Mouse (Mus musculus) heart, embryonic 11.5 days (tissue): ENCODE data around the gene Gm9774. TPM values are rescaled to one million over a fixed set of nuclear protein-coding genes. Genes with fewer than 3 reads are reported as not detected.

Experiments used
- ATAC-seq: fragments of 200-750 bp; cut with Nextera tagmentation; replicated peaks from 2 replicates; pipeline ENCODE4 v1.8.0; 2017; ENCODE audit warnings: moderate library complexity; ENCODE audit not compliant: insufficient number of reproducible peaks, low FRiP score, low TSS enrichment
- H3K27ac ChIP-seq: fragments of 300-500 bp; sonication (generic); 2 replicates; pipeline ENCODE4 v1.5.1; 2014; ENCODE audit warnings: mild to moderate bottlenecking, low read depth, low read length
- H3K27me3 ChIP-seq: fragments of 300-500 bp; sonication (generic); 2 replicates; pipeline ENCODE4 v1.6.1; 2014; ENCODE audit warnings: mild to moderate bottlenecking, low read length, mixed read lengths; ENCODE audit not compliant: control insufficient read depth, insufficient read depth
- H3K36me3 ChIP-seq: fragments of 300-500 bp; sonication (generic); 2 replicates; pipeline ENCODE4 v1.6.1; 2014; ENCODE audit warnings: mild to moderate bottlenecking, low read length, moderate library complexity, mixed read lengths; ENCODE audit not compliant: control insufficient read depth, insufficient read depth
- H3K4me1 ChIP-seq: fragments of 300-500 bp; sonication (generic); 2 replicates; pipeline ENCODE4 v1.6.1; 2014; ENCODE audit warnings: low read length; ENCODE audit not compliant: control insufficient read depth, insufficient read depth
- H3K4me2 ChIP-seq: fragments of 300-500 bp; sonication (generic); 2 replicates; pipeline ENCODE4 v1.6.1; 2014; ENCODE audit warnings: mild to moderate bottlenecking, moderate library complexity
- H3K4me3 ChIP-seq: fragments of 300-500 bp; sonication (generic); 2 replicates; pipeline ENCODE4 v1.5.1; 2014; ENCODE audit warnings: low read depth, low read length
- H3K9ac ChIP-seq: fragments of 300-500 bp; sonication (generic); 2 replicates; pipeline ENCODE4 v1.6.1; 2014; ENCODE audit warnings: mild to moderate bottlenecking, low read depth, low read length, moderate library complexity
- H3K9me3 ChIP-seq: fragments of 300-500 bp; sonication (generic); replicated peaks from 2 replicates; pipeline ENCODE4 v1.6.1; 2016; ENCODE audit warnings: low read length; ENCODE audit not compliant: control insufficient read depth
- WGBS: fragments of 180-500 bp; shearing (Covaris S2); extraction: QIAGEN DNeasy Blood & Tissue Kit; methylation state at CpG from one replicate; pipeline ENCODE4 v1.1.7; 2014; ENCODE audit not compliant: insufficient replicate concordance; 5-methylcytosine and 5-hydroxymethylcytosine counted together
- polyA plus RNA-seq: library from polyadenylated mRNA; unstranded; fragments of >200 nt; fragmentation: Nextera tagmentation; extraction: Ambion mirVana; gene quantifications from 2 replicates; pipeline ENCODE4 v1.2.1, GENCODE M21; 2014

The Gm9774 gene
- polyA plus RNA-seq: 5.3 and 5.4 TPM in 2 replicates

- no peaks in the 10 kb centered on the region for H3K9me3 ChIP-seq
- H3K36me3 ChIP-seq: no peaks in the 10 kb centered on the region
- H3K4me3 ChIP-seq: no peak within 1 kb of the TSS
- no peak within 1 kb of the TSS for H3K4me2 ChIP-seq
- no peaks in the 10 kb centered on the region for H3K27me3 ChIP-seq
- no peaks in the 10 kb centered on the region for H3K4me1 ChIP-seq
- 80% methylated on average over 6 of the region's 6 CpGs for WGBS
- H3K27ac ChIP-seq: no peak within 1 kb of the TSS
- ATAC-seq: no peak
- no peak within 1 kb of the TSS for H3K9ac ChIP-seq
Observed at GRCm38 (mm10) chr3:92429323-92429722, at the start of gene Gm9774. Gene Gm9774, minus strand, starts transcription at chr3:92429423.

- Histone ChIP-seq H3K9me3 (no peaks in the 10 kb centered on the region), H3K4me2 (no peak overlapping the region), H3K4me1 (no peaks in the 10 kb centered on the region), H3K27me3 (no peaks in the 10 kb centered on the region), H3K27ac (no peak overlapping the region), H3K4me3 (no peak overlapping the region), H3K9ac (no peak overlapping the region), H3K36me3 (no peaks in the 10 kb centered on the region)
- ATAC-seq: no peak
- 65% methylated on average over 2 of the region's 2 CpGs for WGBS
Observed at GRCm38 (mm10) chr3:92470111-92470510, 40.9 kb upstream of the Gm9774 start.

- H3K4me2 ChIP-seq: no peak overlapping the region
- no peaks in the 10 kb centered on the region for H3K27me3 ChIP-seq
- no peaks in the 10 kb centered on the region for H3K36me3 ChIP-seq
- no peak overlapping the region for H3K27ac ChIP-seq
- H3K4me1 ChIP-seq: no peaks in the 10 kb centered on the region
- H3K9me3 ChIP-seq: no peaks in the 10 kb centered on the region
- H3K9ac ChIP-seq: no peak overlapping the region
- no peak overlapping the region for H3K4me3 ChIP-seq
- ATAC-seq: no peak
Observed at GRCm38 (mm10) chr3:92467424-92467823, 38.2 kb upstream of the Gm9774 start.

- Histone ChIP-seq H3K9me3 (no peaks in the 10 kb centered on the region), H3K4me2 (no peak overlapping the region), H3K27me3 (no peaks in the 10 kb centered on the region), H3K27ac (no peak overlapping the region), H3K4me3 (no peak overlapping the region), H3K4me1 (no peaks in the 10 kb centered on the region), H3K36me3 (no peaks in the 10 kb centered on the region), H3K9ac (no peak overlapping the region)
- WGBS: 73% methylated on average over 1 of the region's 1 CpGs
- no peak for ATAC-seq
Observed at GRCm38 (mm10) chr3:92466576-92466975, 37.4 kb upstream of the Gm9774 start.

GRCm38 (mm10) chr3:92458620-92459019 lies 29.4 kb upstream of the Gm9774 start, which contains the start of gene Sprr3:
Gene Sprr3, minus strand, starts transcription at chr3:92458720.
- no peaks in the 10 kb centered on the region for H3K27me3 ChIP-seq
- no peak within 1 kb of the TSS for H3K4me3 ChIP-seq
- H3K4me2 ChIP-seq: no peak within 1 kb of the TSS
- 69% methylated on average over 2 of the region's 2 CpGs for WGBS
- ATAC-seq: no peak
- H3K27ac ChIP-seq: no peak within 1 kb of the TSS
- H3K9ac ChIP-seq: no peak within 1 kb of the TSS
- H3K9me3 ChIP-seq: no peaks in the 10 kb centered on the region
- H3K36me3 ChIP-seq: no peaks in the 10 kb centered on the region
- H3K4me1 ChIP-seq: no peaks in the 10 kb centered on the region

GRCm38 (mm10) chr3:92455151-92455550 lies 25.9 kb upstream of the Gm9774 start:
- Histone ChIP-seq H3K27ac (no peak overlapping the region), H3K4me3 (no peak overlapping the region), H3K4me1 (no peaks in the 10 kb centered on the region), H3K9ac (no peak overlapping the region), H3K27me3 (no peaks in the 10 kb centered on the region), H3K4me2 (no peak overlapping the region), H3K36me3 (no peaks in the 10 kb centered on the region), H3K9me3 (no peaks in the 10 kb centered on the region)
- WGBS: 66% methylated on average over 5 of the region's 5 CpGs
- no peak for ATAC-seq

GRCm38 (mm10) chr3:92440177-92440576 lies 11.0 kb upstream of the Gm9774 start:
- Histone ChIP-seq H3K4me1 (no peaks in the 10 kb centered on the region), H3K36me3 (no peaks in the 10 kb centered on the region), H3K4me3 (no peak overlapping the region), H3K27me3 (no peaks in the 10 kb centered on the region), H3K4me2 (no peak overlapping the region), H3K9me3 (no peaks in the 10 kb centered on the region), H3K27ac (no peak overlapping the region), H3K9ac (no peak overlapping the region)
- 76% methylated on average over 3 of the region's 3 CpGs for WGBS
- ATAC-seq: no peak

- Histone ChIP-seq H3K4me3 (no peak within 1 kb of the TSS), H3K27ac (no peak within 1 kb of the TSS), H3K4me2 (no peak within 1 kb of the TSS), H3K36me3 (no peaks in the 10 kb centered on the region), H3K27me3 (no peaks in the 10 kb centered on the region), H3K9me3 (no peaks in the 10 kb centered on the region), H3K9ac (no peak within 1 kb of the TSS), H3K4me1 (no peaks in the 10 kb centered on the region)
- ATAC-seq: no peak
- WGBS: 87% methylated on average over 3 of the region's 3 CpGs
Observed at GRCm38 (mm10) chr3:92438689-92439088, 9.5 kb upstream of the Gm9774 start, which contains the start of gene Sprr1b. Gene Sprr1b, minus strand, starts transcription at chr3:92438789.

- Histone ChIP-seq H3K9me3 (no peaks in the 10 kb centered on the region), H3K4me1 (no peaks in the 10 kb centered on the region), H3K4me2 (no peak within 1 kb of the TSS), H3K9ac (no peak within 1 kb of the TSS), H3K27me3 (no peaks in the 10 kb centered on the region), H3K4me3 (no peak within 1 kb of the TSS), H3K27ac (no peak within 1 kb of the TSS), H3K36me3 (no peaks in the 10 kb centered on the region)
- no peak for ATAC-seq
- WGBS: 78% methylated on average over 2 of the region's 2 CpGs
Observed at GRCm38 (mm10) chr3:92432282-92432681, 3.1 kb upstream of the Gm9774 start, which contains the start of gene Sprr2k. Gene Sprr2k, plus strand, starts transcription at chr3:92432582.
